Mouse (Mus musculus) natural killer cell, adult 2 months (primary cell): ENCODE measurements around the gene Sema3e.

Experiments used
- DNase-seq, 2 experiments: peaks; one replicate each; pipeline ENCODE4 v3.0.0; 2022; ENCODE audit warnings: low spot score in 2 of 2

The Sema3e gene

DNA sequence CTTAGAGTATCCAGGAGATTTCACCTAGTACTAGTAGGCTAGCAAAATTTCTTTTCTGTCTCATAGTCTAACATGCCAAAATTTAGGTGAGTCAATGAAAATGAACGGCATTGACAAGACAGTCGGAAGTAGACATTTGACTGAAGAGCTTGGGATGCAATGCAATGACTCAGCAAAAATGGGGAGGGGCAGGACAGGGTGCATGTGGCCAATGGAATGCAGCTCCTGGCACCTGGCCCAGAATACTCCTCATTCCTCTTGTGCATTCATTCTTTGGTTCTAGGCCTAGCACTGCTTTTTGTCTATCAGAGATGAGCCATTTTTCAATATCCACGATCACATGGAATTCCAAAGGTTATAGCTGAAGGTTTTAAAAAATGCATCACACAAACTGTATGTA is 48.1 kb downstream of the Sema3e start:
- no peak for DNase-seq

DNA sequence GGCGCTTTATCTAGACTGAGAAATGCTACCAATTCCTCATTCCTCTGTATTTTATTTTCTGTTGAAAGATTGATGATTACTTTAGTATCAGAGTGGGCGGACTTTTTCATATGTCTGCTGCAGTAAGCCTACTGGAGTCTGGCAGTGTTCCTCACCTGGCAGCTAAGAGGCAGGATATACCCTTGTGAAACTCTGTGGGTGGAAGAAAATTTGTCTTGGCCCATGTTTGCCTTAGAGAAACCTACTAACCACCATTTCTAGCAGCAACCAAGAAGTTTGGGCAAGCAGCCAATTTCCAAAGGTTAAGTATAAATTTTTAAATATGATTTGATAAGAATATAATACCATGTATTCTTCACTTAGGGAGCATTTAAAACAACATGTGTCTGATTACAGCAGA is 63.0 kb downstream of the Sema3e start:
- DNase-seq, result no peak

- DNase-seq, result no peak
Observed at GRCm38 (mm10) chr5:14089875-14090608, 65.0 kb downstream of the Sema3e start.

- no peak for DNase-seq
Observed at GRCm38 (mm10) chr5:14090609-14090969, 65.5 kb downstream of the Sema3e start.

- DNase-seq, result no peak
Observed at GRCm38 (mm10) chr5:14092262-14092776, 67.2 kb downstream of the Sema3e start.

DNA sequence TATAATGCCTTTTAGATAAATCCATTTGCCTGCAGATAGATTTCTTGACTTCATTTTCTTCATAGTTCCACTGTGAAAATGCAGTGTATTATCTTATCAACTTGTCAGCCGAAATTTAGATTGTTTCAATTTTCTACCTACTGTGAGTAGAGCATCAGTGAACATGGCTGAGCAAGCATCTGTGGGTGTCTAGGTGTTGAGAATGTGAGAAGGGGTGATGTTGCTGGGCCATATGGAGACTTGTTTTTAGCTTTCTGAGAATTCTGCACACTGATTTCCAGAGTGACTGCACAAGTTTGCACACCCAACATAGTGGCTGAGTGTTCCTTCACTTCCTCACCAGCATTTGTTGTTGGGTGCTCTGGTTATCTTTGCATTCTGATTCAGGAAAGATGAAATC is 71.1 kb downstream of the Sema3e start:
- DNase-seq, result no peak

DNA sequence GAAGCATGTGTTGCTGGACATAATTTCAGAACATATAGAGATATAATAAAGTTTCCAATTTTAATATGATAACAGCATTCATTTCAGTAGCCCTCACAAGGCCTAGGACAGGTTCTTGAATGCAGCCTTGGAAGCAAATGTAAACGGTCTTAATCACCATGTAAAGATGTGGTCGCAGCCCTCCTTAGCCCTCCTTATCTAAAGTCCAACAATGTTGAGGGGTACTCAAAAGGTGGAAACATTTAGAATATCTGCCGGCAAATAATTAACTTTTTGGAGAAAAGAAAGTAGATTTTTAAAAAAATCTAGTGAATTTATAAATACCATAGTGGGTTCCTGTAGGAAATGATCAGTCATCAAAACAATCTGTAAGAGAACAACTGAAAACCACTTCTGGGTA is 73.6 kb downstream of the Sema3e start:
- DNase-seq, result no peak

- DNase-seq, result no peak
Observed at GRCm38 (mm10) chr5:14107365-14107764, 82.3 kb downstream of the Sema3e start.

- no peak for DNase-seq
Observed at GRCm38 (mm10) chr5:14109001-14109400, 83.9 kb downstream of the Sema3e start.

DNA sequence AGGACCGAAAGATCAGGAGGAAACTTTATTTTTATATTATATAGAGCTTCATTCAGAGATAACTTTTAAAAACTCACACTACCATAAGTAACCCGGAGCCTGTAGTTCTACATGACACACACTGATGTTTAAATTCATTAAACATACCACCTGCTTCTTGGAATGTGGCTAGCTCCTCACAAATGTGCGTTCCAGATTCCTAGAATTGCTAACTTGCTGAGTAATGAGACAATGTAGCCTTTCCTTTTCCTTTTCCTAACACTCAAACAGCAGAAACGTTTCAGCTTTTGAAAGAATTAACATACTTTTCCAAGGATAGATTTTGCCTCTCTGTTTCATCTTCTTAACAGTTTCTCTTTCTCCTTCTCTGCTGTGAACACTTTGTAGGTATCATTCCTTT is 86.3 kb downstream of the Sema3e start:
- DNase-seq, result no peak

- no peak for DNase-seq
Observed at GRCm38 (mm10) chr5:14121902-14122301, 96.8 kb downstream of the Sema3e start.

- no peak for DNase-seq
Observed at GRCm38 (mm10) chr5:14126591-14126990, 101.5 kb downstream of the Sema3e start.

- no peak for DNase-seq
Observed at GRCm38 (mm10) chr5:14135929-14136328, 110.9 kb downstream of the Sema3e start.

DNA sequence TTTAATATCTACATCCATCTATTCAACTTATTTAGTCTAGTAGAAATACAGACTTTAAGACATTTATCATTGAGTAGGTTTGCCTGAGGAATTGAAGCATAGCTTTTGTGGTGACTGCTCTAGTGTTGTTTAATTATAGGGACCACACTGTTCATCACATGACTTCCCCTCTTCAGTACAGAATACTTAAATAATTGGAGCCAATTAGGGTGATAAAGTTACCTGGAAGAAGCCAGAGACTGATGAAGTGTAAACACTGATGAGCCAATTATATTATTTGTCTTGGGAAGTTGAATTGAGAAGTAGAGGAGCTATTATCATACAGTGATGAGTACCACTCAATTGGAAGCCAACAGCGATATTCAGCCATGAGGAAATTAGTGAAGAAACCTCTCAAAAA is 113.6 kb downstream of the Sema3e start:
- no peak for DNase-seq

- no peak for DNase-seq
Observed at GRCm38 (mm10) chr5:14162579-14162978, 137.5 kb downstream of the Sema3e start.

DNA sequence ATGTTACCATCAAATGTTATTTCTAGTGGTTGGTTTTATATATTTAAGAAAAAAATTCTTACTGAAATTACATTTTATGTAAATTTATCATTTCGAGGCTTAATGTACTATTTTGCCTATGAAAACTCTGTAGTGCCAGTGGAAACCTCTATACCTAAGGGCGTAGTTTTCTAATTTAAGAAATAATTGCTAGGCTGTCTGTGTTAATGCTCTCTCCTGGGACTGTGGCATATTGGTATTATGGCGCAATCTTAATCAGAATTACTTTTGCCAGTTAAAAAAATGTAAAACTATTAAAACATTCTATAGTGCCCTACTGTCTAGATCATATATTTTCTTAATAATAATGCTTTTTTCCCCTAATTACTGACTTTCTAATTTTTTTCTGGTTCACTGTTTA is 138.2 kb downstream of the Sema3e start:
- DNase-seq, result no peak

DNA sequence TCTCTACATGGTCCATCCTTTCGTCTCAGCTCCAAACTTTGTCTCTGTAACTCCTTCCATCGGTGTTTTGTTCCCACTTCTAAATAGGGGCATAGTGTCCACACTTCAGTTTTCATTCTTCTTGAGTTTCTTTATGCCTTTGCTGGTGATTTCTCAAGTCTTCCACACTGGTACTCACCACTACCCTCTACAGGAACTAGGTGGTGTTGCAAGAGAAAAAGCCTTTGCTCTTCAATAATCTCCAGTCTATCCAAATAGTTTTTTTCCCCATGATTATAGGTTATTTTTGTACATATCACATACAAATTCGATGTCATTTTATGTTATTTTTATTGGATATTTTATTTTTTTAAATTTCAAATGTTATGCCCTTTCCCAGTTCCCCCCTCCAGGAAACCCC is 142.7 kb downstream of the Sema3e start:
- no peak for DNase-seq

GRCm38 (mm10) chr5:14173355-14174183 is 148.5 kb downstream of the Sema3e start:
- DNase-seq, result no peak

- no peak for DNase-seq
Observed at GRCm38 (mm10) chr5:14180571-14180970, 155.5 kb downstream of the Sema3e start.

DNA sequence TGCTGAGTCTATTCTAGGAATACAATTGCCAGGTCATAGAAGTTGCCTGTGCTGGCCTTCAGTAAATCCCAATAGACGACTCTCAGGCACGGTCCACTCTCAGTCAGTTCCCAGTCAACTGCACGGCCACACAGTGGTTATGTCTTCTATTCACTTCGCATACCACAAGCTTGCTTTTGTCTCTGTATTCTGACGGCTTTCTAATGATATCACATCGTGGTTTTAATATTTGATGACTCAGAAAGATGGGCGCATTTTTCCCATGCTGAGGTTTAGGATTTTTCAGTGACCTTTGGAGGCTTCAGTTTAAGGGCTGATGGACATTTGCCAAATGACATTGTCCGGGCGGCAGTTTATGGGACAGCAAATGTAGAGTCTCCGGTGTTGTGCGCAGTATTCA is 157.1 kb downstream of the Sema3e start:
- DNase-seq, result no peak

- DNase-seq, result no peak
Observed at GRCm38 (mm10) chr5:14195172-14195819, 170.2 kb downstream of the Sema3e start.

DNA sequence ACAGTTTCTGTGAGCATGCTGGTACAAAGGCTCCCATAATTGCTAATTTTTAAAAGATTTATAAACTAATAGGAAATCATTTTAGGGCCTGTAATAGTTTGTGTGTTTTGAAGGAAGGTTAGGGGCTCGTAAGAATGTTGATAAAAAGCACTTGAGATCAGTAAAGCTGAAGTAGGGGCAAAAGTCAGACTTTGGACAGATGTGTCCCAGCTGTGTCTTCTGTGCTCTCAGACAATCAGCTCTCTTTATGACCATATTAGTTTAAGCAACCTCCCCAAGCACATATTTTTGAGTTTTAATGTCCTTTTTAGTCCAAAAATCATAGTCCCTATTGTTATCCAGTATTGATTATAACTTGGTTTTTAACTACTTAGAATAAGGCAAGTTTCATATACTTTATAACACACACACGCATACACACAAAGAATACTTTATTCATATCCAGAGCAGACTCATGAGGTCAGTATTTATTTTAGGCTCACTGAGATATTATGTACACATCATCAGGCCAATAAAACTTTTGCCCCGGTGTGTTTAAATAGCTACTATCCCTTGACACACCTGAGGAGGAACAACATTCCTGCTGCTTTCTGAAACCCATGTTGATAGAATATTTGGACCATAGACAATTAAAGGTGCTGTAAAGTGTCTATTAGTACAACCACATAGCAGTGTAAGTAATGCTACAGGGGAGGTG is 173.4 kb downstream of the Sema3e start:
- no peak for DNase-seq
